In genomic region chr19:5729444-5729815, GRCm38 (mm10) we compare ENCODE assay signal across 8 mouse cellular contexts. TPM values are rescaled to one million over a fixed set of nuclear protein-coding genes. Genes with fewer than 3 reads are reported as not detected.
DNase-seq lines count a peak whose midpoint lies in the region; ATAC-seq lines count a peak whose summit lies in the region.

TSS of gene Fam89b (minus strand) at chr19:5729653.

- 0% methylated on average over 37 of the region's 37 CpGs for WGBS in intestine, embryonic 14.5 days
- under 1% methylated on average over 37 of the region's 37 CpGs for WGBS in midbrain, embryonic 10.5 days

- H3K4me3 ChIP-seq in intestine, embryonic 14.5 days (ENCODE audit: low read depth, low read length), result peak within 1 kb of the TSS; percentile 92
- H3K4me3 ChIP-seq in midbrain, embryonic 10.5 days, result peak within 1 kb of the TSS; percentile 95

- peak within 1 kb of the TSS; percentile 90 for H3K27ac ChIP-seq in intestine, embryonic 14.5 days (ENCODE audit: low read depth)
- H3K27ac ChIP-seq in midbrain, embryonic 10.5 days (replicated peaks), result peak within 1 kb of the TSS; percentile 97

- peak within 1 kb of the TSS; percentile 99 for H3K9ac ChIP-seq in intestine, embryonic 14.5 days (ENCODE audit: low read length)

- peak; percentile 94 for DNase-seq in adrenal gland, adult 2 months
- peak; percentile 95 for DNase-seq in embryo, embryonic 10.5 days (ENCODE audit: low spot score)
- DNase-seq in gastrocnemius, postnatal 25 days, result peak; percentile 88
- DNase-seq in intestine, embryonic 14.5 days (ENCODE audit: low spot score), result peak; percentile 93
- peak; percentile 83 for DNase-seq in left cerebral cortex, postnatal 36 days (ENCODE audit: low spot score in 2 of 2)
- peak; percentile 89 for DNase-seq in midbrain, embryonic 10.5 days (ENCODE audit: low spot score)
- peak; percentile 82 for DNase-seq in right cerebral cortex, postnatal 4 days
- DNase-seq in yolk sac, embryonic 10.5 days (ENCODE audit: low spot score), result peak; percentile 84

- peak; percentile 75 for ATAC-seq in intestine, embryonic 14.5 days (replicated peaks; ENCODE audit: low FRiP score, low TSS enrichment, low read depth)

- peaks cover 4% of the 10 kb centered on the region for H3K36me3 ChIP-seq in intestine, embryonic 14.5 days (ENCODE audit: control insufficient read depth, insufficient read depth, low read length)
- peaks cover 32% of the 10 kb centered on the region for H3K36me3 ChIP-seq in midbrain, embryonic 10.5 days

- H3K9me3 ChIP-seq in intestine, embryonic 14.5 days (ENCODE audit: control insufficient read depth, low read length), result no peaks in the 10 kb centered on the region
- no peaks in the 10 kb centered on the region for H3K9me3 ChIP-seq in midbrain, embryonic 10.5 days (replicated peaks)

- intact Hi-C loops in left cerebral cortex, postnatal 36 days (cut with DNase I), result loop anchor here (2.0 kb wide), 2 partner anchors 41 kb away; partner anchors contain the start of genes Map3k11, Pcnx3 and Scyl1

- peaks cover 52% of the 10 kb centered on the region for H3K4me1 ChIP-seq in intestine, embryonic 14.5 days (replicated peaks; ENCODE audit: control insufficient read depth, insufficient read depth, low read length)
- H3K4me1 ChIP-seq in midbrain, embryonic 10.5 days, result peaks cover 72% of the 10 kb centered on the region

- H3K27me3 ChIP-seq in intestine, embryonic 14.5 days (replicated peaks; ENCODE audit: control insufficient read depth, insufficient read depth, low read length), result no peaks in the 10 kb centered on the region
- H3K27me3 ChIP-seq in midbrain, embryonic 10.5 days (ENCODE audit: low read depth, poor library complexity, severe bottlenecking), result peaks cover 18% of the 10 kb centered on the region

- H3K4me2 ChIP-seq in intestine, embryonic 14.5 days (ENCODE audit: low read length), result peak within 1 kb of the TSS; percentile 98

RNA-seq across cellular contexts. Expression of gene Fam89b, which starts in this region (rescaled TPM):
- total RNA-seq in adrenal gland, adult 2 months (2021), result 10 to 100 TPM; 58.1 to 68.4 TPM
- polyA plus RNA-seq in adrenal gland, adult 2 months (2012; rRNA removed), result 443 and 466 TPM in 2 replicates
- 10 to 100 TPM; 24.7 to 24.9 TPM for total RNA-seq in gastrocnemius, postnatal 25 days (2021)
- polyA plus RNA-seq in intestine, embryonic 14.5 days (2014; fragmentation: Nextera tagmentation; extraction: Ambion mirVana), result 85.8 and 95.7 TPM in 2 replicates
- 10 to 100 TPM; 26.8 to 28.7 TPM for total RNA-seq in left cerebral cortex, postnatal 36 days (2021)
- 141 and 160 TPM in 2 replicates for polyA plus RNA-seq in midbrain, embryonic 10.5 days (2016; fragmentation: Nextera tagmentation; extraction: Ambion mirVana)

Comparison
In these comparisons a context has a peak if more than half of its experiments do, and no peak if none do; other contexts are left out.
1. Peak in every context shown above with its lines: DNase-seq, ATAC-seq, H3K4me3 ChIP-seq and H3K27ac ChIP-seq.